Mouse (Mus musculus) intestine, postnatal 0 days (tissue): ENCODE measurements around the gene Gm11985. TPM values are rescaled to one million over a fixed set of nuclear protein-coding genes. Genes with fewer than 3 reads are reported as not detected.

Experiments used
- ATAC-seq: fragments of 200-750 bp; cut with Nextera tagmentation; 2 replicates; pipeline ENCODE4 v1.8.0; 2017; ENCODE audit warnings: mild to moderate bottlenecking, moderate TSS enrichment, moderate library complexity
- H3K27ac ChIP-seq: fragments of 300-500 bp; sonication (generic); 2 replicates; pipeline ENCODE4 v1.5.1; 2014; ENCODE audit warnings: mild to moderate bottlenecking, low read depth, low read length, moderate library complexity
- H3K27me3 ChIP-seq: fragments of 300-500 bp; sonication (generic); replicated peaks from 2 replicates; pipeline ENCODE4 v1.6.1; 2014; ENCODE audit warnings: low read length, mixed read lengths; ENCODE audit not compliant: control insufficient read depth, insufficient read depth
- H3K36me3 ChIP-seq: fragments of 300-500 bp; sonication (generic); 2 replicates; pipeline ENCODE4 v1.6.1; 2014; ENCODE audit warnings: mild to moderate bottlenecking, moderate library complexity; ENCODE audit not compliant: control insufficient read depth, insufficient read depth
- H3K4me1 ChIP-seq: fragments of 300-500 bp; sonication (generic); replicated peaks from 2 replicates; pipeline ENCODE4 v1.6.1; 2014; ENCODE audit warnings: antibody characterized with exemption, low read length, mixed read lengths; ENCODE audit not compliant: control insufficient read depth, insufficient read depth
- H3K4me2 ChIP-seq: fragments of 300-500 bp; sonication (generic); replicated peaks from 2 replicates; pipeline ENCODE4 v1.6.1; 2014; ENCODE audit warnings: low read depth, mild to moderate bottlenecking, moderate library complexity
- H3K4me3 ChIP-seq: fragments of 300-500 bp; sonication (generic); 2 replicates; pipeline ENCODE4 v1.5.1; 2014; ENCODE audit warnings: low read depth, low read length
- H3K9ac ChIP-seq: fragments of 300-500 bp; sonication (generic); 2 replicates; pipeline ENCODE4 v1.6.1; 2014; ENCODE audit warnings: mild to moderate bottlenecking, low read depth, low read length
- H3K9me3 ChIP-seq: fragments of 300-500 bp; sonication (generic); 2 replicates; pipeline ENCODE4 v1.6.1; 2016; ENCODE audit warnings: mixed run types; ENCODE audit not compliant: control insufficient read depth
- CTCF ChIP-seq: sonication (generic); IDR thresholded peaks from 2 replicates; pipeline ENCODE4 v1.5.1; 2016; ENCODE audit warnings: low read depth, mild to moderate bottlenecking, control low read depth, antibody characterized with exemption, moderate library complexity
- WGBS: fragments of 180-500 bp; shearing (Covaris S2); extraction: QIAGEN DNeasy Blood & Tissue Kit; methylation state at CpG from one replicate; pipeline ENCODE4 v1.1.7; 2014; 5-methylcytosine and 5-hydroxymethylcytosine counted together
- polyA plus RNA-seq: library from polyadenylated mRNA; unstranded; fragments of >200 nt; fragmentation: Nextera tagmentation; extraction: Ambion mirVana; gene quantifications from 2 replicates; pipeline ENCODE4 v1.2.1, GENCODE M21; 2015

The Gm11985 gene
- polyA plus RNA-seq, 1 experiment from 2014 or later = not detected

DNA sequence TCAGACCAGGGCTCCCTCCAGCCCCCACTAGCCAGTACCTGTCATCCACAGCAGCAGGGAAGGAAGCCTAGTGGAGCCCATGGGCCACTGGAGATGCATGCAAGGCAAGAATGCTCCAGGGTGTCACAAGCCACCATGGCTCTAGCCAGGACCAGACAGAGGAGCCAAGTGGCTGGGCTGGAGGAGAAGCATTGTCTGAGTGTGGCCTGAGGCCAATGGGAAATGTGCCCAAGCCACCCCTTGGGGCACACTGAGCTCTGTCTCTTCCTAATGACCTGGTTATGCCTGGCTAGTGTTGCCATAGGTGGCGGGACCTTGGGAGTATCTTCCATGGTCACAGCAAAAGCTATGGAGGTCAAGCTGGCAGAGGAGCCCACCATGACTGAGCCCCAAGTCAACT lies 18.7 kb downstream of the Gm11985 start:
- no peak overlapping the region for H3K4me3 ChIP-seq
- no peak overlapping the region for H3K9ac ChIP-seq
- no peak overlapping the region for H3K4me2 ChIP-seq
- H3K27ac ChIP-seq = no peak overlapping the region
- no peaks in the 10 kb centered on the region for H3K9me3 ChIP-seq
- no peak for ATAC-seq
- H3K36me3 ChIP-seq = no peaks in the 10 kb centered on the region
- no peak for TF ChIP-seq CTCF
- 92% methylated on average over 1 of the region's 1 CpGs for WGBS
- no peaks in the 10 kb centered on the region for H3K4me1 ChIP-seq
- no peaks in the 10 kb centered on the region for H3K27me3 ChIP-seq

GRCm38 (mm10) chr11:7164416-7164815 lies 24.0 kb downstream of the Gm11985 start:
- H3K27me3 ChIP-seq = no peaks in the 10 kb centered on the region
- H3K36me3 ChIP-seq = no peaks in the 10 kb centered on the region
- no peaks in the 10 kb centered on the region for H3K9me3 ChIP-seq
- no peak overlapping the region for H3K4me2 ChIP-seq
- no peak for ATAC-seq
- 87% methylated on average over 4 of the region's 4 CpGs for WGBS
- H3K9ac ChIP-seq = no peak overlapping the region
- no peak overlapping the region for H3K27ac ChIP-seq
- TF ChIP-seq CTCF = no peak
- no peaks in the 10 kb centered on the region; the same call in 1 of the 2 replicates for H3K4me1 ChIP-seq
- H3K4me3 ChIP-seq = no peak overlapping the region

DNA sequence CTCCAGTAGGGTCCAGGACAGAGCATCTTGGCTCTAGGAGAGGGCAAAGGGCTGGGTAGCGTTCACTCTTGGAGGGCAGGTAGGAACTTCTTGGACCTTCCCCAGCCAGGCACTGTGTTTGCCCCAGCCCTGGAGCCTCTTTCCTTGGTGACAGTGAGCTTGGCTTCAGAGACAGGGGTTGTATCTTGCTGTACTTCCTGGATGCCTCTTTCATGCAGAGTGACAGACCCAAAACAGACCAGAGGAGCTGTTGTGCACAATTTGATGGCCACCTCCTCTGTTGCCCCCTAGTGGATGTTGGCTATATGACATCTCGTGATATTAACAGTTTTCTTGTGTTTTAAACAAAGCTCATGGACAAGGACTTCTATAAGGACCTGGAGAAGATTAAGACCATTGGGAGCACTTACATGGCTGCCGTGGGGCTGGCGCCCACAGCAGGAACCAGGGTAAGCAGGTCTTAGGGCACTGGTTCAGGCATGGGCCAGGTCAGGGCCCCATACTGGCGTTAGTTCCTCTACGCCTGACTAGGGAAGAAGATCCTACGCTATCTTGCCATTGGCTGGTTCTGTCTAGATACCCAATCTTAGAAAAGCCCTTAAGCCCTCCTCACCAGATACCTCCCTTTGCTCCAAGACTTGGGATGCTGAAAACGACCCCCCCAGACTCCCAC lies 26.7 kb downstream of the Gm11985 start:
- Histone ChIP-seq H3K36me3 (no peaks in the 10 kb centered on the region), H3K4me3 (no peak overlapping the region), H3K4me1 (no peaks in the 10 kb centered on the region; the same call in 1 of the 2 replicates), H3K9ac (no peak overlapping the region), H3K9me3 (no peaks in the 10 kb centered on the region), H3K4me2 (no peak overlapping the region), H3K27me3 (no peaks in the 10 kb centered on the region), H3K27ac (no peak overlapping the region)
- TF ChIP-seq CTCF = peak; percentile 89
- WGBS = 81% methylated on average over 8 of the region's 8 CpGs
- no peak for ATAC-seq

DNA sequence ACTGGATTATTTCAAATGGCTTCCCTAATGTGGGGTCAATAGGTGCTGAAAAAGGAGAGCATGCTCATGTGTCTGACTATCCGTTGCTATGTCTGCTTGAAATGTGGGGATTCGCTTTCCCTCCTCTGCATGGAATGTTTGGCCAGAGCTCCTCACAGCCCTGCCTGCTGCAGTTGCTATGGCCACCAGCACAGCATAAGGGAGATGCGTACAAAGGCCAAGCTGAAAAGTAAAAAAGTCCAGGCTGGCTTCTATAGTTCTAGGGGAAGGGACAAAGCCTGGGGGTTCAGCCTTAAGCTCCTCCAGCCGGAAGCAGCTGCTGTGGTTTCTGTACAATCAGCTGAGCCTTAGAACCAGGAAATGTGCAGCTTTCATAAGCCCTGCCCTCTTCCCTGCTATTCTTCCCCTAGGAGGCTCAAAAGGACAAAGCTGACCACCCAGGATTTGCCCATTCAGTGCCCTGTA lies 27.7 kb downstream of the Gm11985 start:
- TF ChIP-seq CTCF = no peak
- 39% methylated on average over 4 of the region's 4 CpGs for WGBS
- no peak overlapping the region for H3K27ac ChIP-seq

GRCm38 (mm10) chr11:7160146-7160545 lies 28.2 kb downstream of the Gm11985 start:
- Histone ChIP-seq H3K9me3 (no peaks in the 10 kb centered on the region), H3K36me3 (no peaks in the 10 kb centered on the region), H3K27me3 (no peaks in the 10 kb centered on the region), H3K4me3 (no peak overlapping the region), H3K4me1 (no peaks in the 10 kb centered on the region; the same call in 1 of the 2 replicates), H3K27ac (no peak overlapping the region), H3K4me2 (no peak overlapping the region), H3K9ac (no peak overlapping the region)
- TF ChIP-seq CTCF = no peak
- ATAC-seq = no peak
- 53% methylated on average over 6 of the region's 6 CpGs for WGBS

More for the DNA sequence above, 27.7 kb downstream of the Gm11985 start:
- H3K4me1 ChIP-seq = no peaks in the 10 kb centered on the region; the same call in 1 of the 2 replicates
- no peaks in the 10 kb centered on the region for H3K36me3 ChIP-seq
- no peak for ATAC-seq
- no peaks in the 10 kb centered on the region for H3K27me3 ChIP-seq
- no peak overlapping the region for H3K4me3 ChIP-seq
- no peak overlapping the region for H3K9ac ChIP-seq
- no peak overlapping the region for H3K4me2 ChIP-seq
- no peaks in the 10 kb centered on the region for H3K9me3 ChIP-seq

- WGBS = 71% methylated on average over 6 of the region's 6 CpGs
- no peak for ATAC-seq
- Histone ChIP-seq H3K9ac (no peak overlapping the region), H3K4me3 (no peak overlapping the region), H3K9me3 (no peaks in the 10 kb centered on the region), H3K36me3 (no peaks in the 10 kb centered on the region), H3K4me2 (no peak overlapping the region), H3K4me1 (no peaks in the 10 kb centered on the region; the same call in 1 of the 2 replicates), H3K27ac (no peak overlapping the region), H3K27me3 (no peaks in the 10 kb centered on the region)
- no peak for TF ChIP-seq CTCF
These were observed 30.2 kb downstream of the Gm11985 start for GRCm38 (mm10) chr11:7158196-7158595.

DNA sequence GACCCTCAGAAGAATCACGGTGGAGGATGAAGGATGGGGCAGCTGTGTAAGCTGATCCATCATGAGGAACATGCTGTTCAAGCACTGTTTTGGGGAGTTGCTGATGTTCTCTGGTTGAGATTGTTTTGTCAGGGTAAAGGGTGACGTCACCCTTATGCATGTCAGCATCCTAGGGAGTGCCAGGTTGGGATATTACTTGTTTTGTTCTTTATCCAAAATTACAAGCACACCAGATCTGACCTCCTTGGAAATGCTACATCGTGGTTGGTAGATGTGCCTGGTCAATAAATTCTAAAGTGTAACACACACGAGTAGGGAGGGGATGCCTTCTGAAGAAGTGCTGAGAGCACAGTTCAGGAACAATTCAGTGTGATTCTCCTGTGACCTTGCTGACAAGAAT lies 31.9 kb downstream of the Gm11985 start:
- no peak for ATAC-seq
- H3K4me2 ChIP-seq = no peak overlapping the region
- no peak overlapping the region for H3K27ac ChIP-seq
- TF ChIP-seq CTCF = no peak
- no peak overlapping the region for H3K4me3 ChIP-seq
- no peaks in the 10 kb centered on the region; the same call in 1 of the 2 replicates for H3K4me1 ChIP-seq
- WGBS = 55% methylated on average over 4 of the region's 4 CpGs
- H3K36me3 ChIP-seq = no peaks in the 10 kb centered on the region
- H3K27me3 ChIP-seq = no peaks in the 10 kb centered on the region
- H3K9ac ChIP-seq = no peak overlapping the region
- H3K9me3 ChIP-seq = no peaks in the 10 kb centered on the region
